9 mouse cellular contexts compared by ENCODE assay signal in the genomic region with DNA sequence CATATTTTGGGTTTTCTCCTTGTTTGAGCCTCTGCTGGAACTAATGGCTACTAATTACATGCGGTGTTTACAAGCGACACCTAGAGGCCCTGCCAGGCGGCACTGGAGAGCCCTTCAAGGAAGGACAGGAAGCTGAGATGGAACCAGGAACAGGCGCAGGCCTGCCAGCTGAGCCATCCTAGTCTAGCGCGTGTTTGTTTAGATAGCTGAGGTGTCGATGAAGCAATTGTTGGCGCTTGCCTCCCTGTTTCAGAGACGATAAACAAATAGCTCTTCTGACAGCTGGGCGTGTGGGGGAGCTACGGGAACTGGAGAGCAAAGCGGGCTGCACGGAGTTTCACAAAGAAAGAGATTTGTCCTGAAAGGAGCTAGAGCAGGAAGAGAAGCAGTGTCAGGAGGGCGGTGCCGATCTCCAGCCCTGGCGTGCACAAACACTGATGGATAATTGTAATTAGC.
DNase-seq lines count a peak whose midpoint lies in the region; ATAC-seq and TF ChIP-seq lines count a peak whose summit lies in the region.
"Had no signal": no experiment of that assay in that cellular context is flagged by ENCODE, and none has a peak within 500 bp of the region (broad histone marks: within the 10 kb centered on the region; RNA-seq: fewer than 3 reads in every experiment).

No protein-coding gene starts in this region.

- H3K27me3 ChIP-seq in hindbrain, embryonic 14.5 days (ENCODE audit: control insufficient read depth, insufficient read depth, low read length) = no peaks in the 10 kb centered on the region
- H3K27me3 ChIP-seq: megakaryocyte, embryonic 14.5 days had no signal

- no peaks in the 10 kb centered on the region for H3K36me3 ChIP-seq in hindbrain, embryonic 14.5 days (replicated peaks; ENCODE audit: control insufficient read depth, insufficient read depth)

- H3K4me1 ChIP-seq in hindbrain, embryonic 14.5 days (replicated peaks; ENCODE audit: control insufficient read depth, insufficient read depth, low read length) = peaks cover 7% of the 10 kb centered on the region; the same call in 1 of the 2 replicates
- H3K4me1 ChIP-seq: megakaryocyte, embryonic 14.5 days had no signal

- peak; percentile 7 to 18 for DNase-seq in left cerebral cortex, adult 18-20 months (ENCODE audit: low spot score in 2 of 2)
- DNase-seq in left cerebral cortex, adult 11 months (ENCODE audit: low spot score) = no peak
- DNase-seq in embryo, embryonic 11 days = peak; percentile 27
- peak; percentile 36 for DNase-seq in hindbrain, embryonic 14.5 days (ENCODE audit: low spot score)
- peak; percentile 38 to 46 for DNase-seq in layer of hippocampus, postnatal 36 days
- DNase-seq in right cerebral cortex, postnatal 4 days = peak; percentile 18
- DNase-seq in thymus, postnatal 36 days = no peak
- DNase-seq in gastrocnemius, adult 2 months = no peak

- H3K4me2 ChIP-seq in hindbrain, embryonic 14.5 days (replicated peaks) = no peak overlapping the region

- H3K9ac ChIP-seq in hindbrain, embryonic 14.5 days = no peak overlapping the region

- intact Hi-C loops in gastrocnemius, adult 2 months (cut with DNase I) = no loop called here

- WGBS in hindbrain, embryonic 14.5 days = 48% methylated on average over 16 of the region's 16 CpGs

- H3K27ac ChIP-seq in hindbrain, embryonic 14.5 days = peak overlapping the region; percentile 59
- no peak overlapping the region for H3K27ac ChIP-seq in gastrocnemius, adult 2 months

- H3K4me3 ChIP-seq in hindbrain, embryonic 14.5 days (replicated peaks; ENCODE audit: low read length) = no peak overlapping the region
- H3K4me3 ChIP-seq in gastrocnemius, adult 2 months = no peak overlapping the region
- H3K4me3 ChIP-seq: megakaryocyte, embryonic 14.5 days had no signal

- no peak for TF ChIP-seq CTCF in gastrocnemius, adult 2 months (IDR thresholded peaks at IDR 0.05)

- ATAC-seq in hindbrain, embryonic 14.5 days (ENCODE audit: low FRiP score) = 0 out of 2 replicates have a peak, but pooled peaks have one; percentile 34

- H3K9me3 ChIP-seq in hindbrain, embryonic 14.5 days (ENCODE audit: control insufficient read depth, low read length) = peaks cover 4% of the 10 kb centered on the region

Comparison
In these comparisons a context has a peak if more than half of its experiments do, and no peak if none do; other contexts are left out.
1. DNase-seq: peak in left cerebral cortex, adult 18-20 months (2 of 2), embryo, embryonic 11 days (single experiment), hindbrain, embryonic 14.5 days (single experiment), layer of hippocampus, postnatal 36 days (2 of 2) and right cerebral cortex, postnatal 4 days (single experiment); none in left cerebral cortex, adult 11 months (single experiment), thymus, postnatal 36 days (0 of 2) and gastrocnemius, adult 2 months (single experiment).